Mouse (Mus musculus): ENCODE results near the gene Golga2.

The Golga2 gene

GRCm38 (mm10) chr2:32287334-32287840 lies at the start of gene Golga2:
Gene Golga2 (plus strand): TSS chr2:32287384.
- DNase-seq (ENCODE audit: low read depth, low spot score), result no peak

- no peak for DNase-seq (ENCODE audit: low read depth, low spot score)
These were observed 49.6 kb upstream of the Golga2 start for GRCm38 (mm10) chr2:32237571-32237970.

- no peak for DNase-seq (ENCODE audit: low read depth, low spot score)
These were observed 48.3 kb upstream of the Golga2 start for GRCm38 (mm10) chr2:32238708-32239435.

DNA sequence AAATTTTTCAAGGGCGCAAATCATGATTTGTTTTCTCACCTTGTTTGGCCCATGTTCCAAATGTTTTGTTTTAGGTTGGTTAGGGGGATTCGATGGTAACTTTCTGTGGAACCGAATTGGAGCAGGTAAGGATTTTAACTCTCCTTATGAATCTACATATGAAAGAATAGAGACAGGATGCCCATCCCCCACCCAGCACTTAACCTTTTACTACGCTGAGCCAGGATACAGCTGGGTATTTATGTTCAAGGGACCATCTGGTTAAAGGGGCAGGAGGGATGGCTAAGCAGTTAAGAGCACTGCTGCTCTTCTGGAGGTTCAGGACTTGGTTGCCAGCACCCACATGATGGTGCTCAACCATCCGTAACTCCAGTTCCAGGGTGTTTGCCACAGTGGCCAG lies 46.6 kb upstream of the Golga2 start:
- peak; percentile 64 for DNase-seq (ENCODE audit: low read depth, low spot score)

- no peak for DNase-seq (ENCODE audit: low read depth, low spot score)
These were observed 44.2 kb upstream of the Golga2 start for GRCm38 (mm10) chr2:32242986-32243385.

DNA sequence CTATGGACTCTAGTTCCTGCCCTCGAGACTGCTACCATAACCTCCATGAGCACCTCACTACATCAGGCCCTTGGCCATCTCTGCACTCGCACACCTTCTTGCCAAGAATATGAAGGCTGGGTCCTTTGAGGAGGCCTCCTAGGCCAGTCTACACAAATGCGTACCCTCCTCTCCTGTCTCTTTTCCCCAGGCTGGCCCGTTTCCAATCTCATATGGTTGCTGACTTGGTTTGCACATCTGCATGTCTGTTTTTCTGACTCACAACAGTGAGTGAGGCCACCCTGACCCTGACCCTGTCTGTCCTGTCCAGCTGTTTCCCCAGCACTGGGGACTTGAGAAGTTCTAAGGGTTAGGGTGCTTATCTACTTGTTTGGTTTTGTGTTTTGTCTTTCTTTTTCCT lies 40.4 kb upstream of the Golga2 start:
- no peak for DNase-seq (ENCODE audit: low read depth, low spot score)

DNA sequence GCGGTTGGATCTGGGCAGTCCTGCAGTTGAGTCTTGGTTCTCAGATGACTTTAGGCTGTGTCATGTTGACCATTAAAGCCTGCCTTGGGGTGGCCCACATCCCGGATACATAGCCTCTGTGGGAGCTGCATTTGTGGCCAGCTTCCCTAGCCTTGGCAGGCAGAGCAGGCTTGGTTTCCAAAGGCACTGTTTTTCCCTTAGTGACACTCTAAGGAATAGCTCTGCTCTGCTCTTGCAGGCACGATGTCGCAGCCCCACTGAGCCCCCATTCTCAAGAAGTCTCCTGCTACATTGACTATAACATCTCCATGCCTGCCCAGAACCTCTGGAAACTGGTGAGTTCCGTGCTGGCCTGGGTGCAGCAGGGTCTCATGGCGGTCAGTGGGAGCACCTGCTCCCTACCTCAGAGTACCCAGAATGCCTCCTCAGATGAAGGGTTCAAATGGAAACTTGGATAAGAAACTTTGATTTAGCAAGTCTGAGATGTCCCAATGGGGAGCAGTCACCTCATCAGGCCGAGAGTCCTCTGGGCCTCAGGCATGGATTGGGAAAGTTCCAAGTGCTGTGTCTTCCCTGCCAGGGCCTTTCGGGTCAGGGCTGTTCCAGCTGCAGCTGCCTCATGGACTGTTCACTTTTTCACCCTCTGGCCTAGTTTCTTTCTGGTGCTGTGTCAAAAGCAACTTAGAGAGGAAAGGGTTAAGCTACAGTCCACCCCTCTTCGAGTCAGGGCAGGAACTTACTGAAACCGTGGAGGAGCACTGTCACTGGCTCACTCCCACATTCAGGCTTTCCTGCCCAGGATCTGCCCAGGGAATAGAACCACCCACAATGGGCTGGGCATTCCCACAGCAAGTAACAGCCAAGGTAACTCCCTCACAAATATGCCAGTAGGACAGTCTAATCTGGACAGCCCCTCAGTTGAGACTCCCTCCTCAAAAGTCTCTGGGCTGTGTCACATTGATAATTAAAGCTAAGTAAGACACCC lies 38.5 kb upstream of the Golga2 start:
- DNase-seq (ENCODE audit: low read depth, low spot score), result no peak

DNA sequence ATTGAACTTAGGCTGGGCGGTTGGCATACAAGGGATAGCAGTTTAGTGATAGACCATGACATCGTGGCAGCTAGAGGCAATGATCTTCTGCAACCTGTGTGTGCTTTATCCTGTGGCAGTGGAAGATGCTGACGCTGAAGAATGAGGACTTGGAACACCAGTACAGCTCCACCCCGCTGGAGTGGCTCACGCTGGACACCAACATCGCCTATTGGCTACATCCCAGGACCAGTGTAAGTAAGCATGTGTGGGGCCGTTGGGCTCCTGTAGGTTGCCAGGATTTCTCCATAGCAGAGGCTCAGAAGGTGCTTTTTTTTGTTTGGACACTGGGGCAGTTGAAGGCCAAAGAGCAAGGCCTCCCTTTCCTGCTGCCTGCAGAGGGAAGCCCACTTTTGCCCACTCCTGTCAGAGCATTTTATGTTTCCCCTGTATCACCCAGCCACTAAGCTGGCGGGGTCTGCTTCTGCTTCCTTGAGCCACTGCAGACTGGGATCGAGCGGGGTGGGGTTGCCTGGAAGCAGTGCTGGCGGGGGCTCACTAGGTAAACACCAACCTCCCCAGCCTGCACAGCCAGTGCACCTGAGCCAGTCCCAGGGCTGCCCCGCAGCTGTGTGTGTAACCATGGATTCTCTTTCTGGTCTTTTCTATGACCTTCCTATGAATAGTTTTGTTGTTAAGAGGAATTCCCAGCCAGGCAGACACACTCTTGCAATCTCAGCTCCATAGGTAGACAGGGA lies 35.2 kb upstream of the Golga2 start:
- DNase-seq (ENCODE audit: low read depth, low spot score), result no peak

DNA sequence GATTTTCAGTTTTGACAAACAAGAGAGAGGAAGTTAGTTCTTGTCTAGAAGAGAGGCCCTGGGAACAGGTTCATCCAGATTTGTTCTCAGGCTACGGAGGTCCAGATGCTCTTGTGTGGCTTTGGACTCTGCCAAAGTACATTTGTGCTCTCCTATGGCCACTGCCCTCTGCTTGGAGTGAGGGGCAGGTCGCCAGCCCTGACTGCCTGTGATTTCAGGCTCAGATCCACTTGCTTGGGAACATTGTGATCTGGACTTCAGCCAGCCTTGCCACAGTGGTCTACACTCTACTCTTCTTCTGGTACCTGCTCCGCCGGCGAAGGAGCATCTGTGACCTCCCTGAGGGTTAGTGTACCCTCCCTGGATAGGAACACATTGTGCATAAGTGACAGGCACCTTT lies 34.5 kb upstream of the Golga2 start:
- no peak for DNase-seq (ENCODE audit: low read depth, low spot score)

GRCm38 (mm10) chr2:32253352-32253751 lies 33.8 kb upstream of the Golga2 start:
- DNase-seq (ENCODE audit: low read depth, low spot score), result no peak

GRCm38 (mm10) chr2:32254563-32254962 lies 32.6 kb upstream of the Golga2 start:
- DNase-seq (ENCODE audit: low read depth, low spot score), result no peak

- no peak for DNase-seq (ENCODE audit: low read depth, low spot score)
These were observed 30.9 kb upstream of the Golga2 start for GRCm38 (mm10) chr2:32256273-32256672.

DNA sequence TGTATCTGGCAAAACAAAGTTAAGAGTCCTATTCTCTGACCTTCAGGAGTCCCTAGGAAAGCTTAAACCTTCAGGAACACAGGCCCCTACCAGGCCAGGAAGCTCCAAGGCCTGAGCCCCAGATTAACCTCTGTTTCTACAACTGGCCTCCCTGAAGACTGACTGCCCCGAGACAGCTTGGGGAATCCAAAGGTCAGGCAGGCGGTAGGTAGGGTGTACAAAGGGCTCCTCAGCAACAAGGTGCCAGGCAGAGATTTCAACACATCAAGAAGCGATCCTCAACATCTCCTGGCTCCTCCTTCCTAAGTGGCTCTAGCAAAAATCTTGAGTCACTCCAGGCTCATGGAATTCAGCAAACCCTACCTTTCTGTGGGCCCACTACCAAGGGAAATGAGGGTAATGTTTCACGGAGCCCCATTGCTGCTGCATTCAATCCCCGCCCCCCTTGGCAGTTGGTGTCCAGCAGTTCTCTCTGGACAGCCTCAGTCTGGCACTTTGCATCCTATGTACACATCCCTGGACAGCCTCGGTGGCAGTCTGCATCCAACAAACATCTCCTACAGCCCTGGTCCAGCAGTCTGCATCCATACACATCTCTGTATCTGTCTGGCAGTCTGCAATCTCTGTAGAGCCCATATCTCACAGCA lies 28.2 kb upstream of the Golga2 start:
- DNase-seq (ENCODE audit: low read depth, low spot score), result no peak

- DNase-seq (ENCODE audit: low read depth, low spot score), result peak; percentile 97
These were observed 27.3 kb upstream of the Golga2 start, which contains the start of gene Uck1 for GRCm38 (mm10) chr2:32259657-32260417. Gene Uck1 (minus strand): TSS chr2:32260159.

DNA sequence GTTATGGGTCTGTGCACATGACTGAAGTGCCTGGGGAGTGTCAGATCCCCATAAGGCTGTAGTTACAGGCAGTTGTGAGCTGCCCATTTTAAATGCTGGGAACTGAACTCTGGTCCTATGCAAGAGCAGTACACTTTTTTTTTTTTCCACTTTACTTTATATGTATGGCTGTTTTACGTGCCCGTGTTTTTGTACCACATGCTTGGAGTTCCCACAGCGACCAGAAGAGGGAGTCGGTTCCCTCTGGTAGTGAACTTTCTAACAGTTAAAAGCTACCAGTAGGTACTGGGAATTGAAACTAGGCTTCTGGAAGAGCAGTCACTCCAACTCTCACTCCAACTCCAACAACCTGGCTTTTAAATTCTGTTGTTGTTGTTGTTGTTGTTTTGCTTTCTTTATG lies 26.5 kb upstream of the Golga2 start:
- peak; percentile 91 for DNase-seq (ENCODE audit: low read depth, low spot score)

- no peak for DNase-seq (ENCODE audit: low read depth, low spot score)
These were observed 11.4 kb upstream of the Golga2 start for GRCm38 (mm10) chr2:32275823-32276222.

GRCm38 (mm10) chr2:32282289-32282688 lies 4.9 kb upstream of the Golga2 start:
- DNase-seq (ENCODE audit: low read depth, low spot score), result no peak

GRCm38 (mm10) chr2:32282727-32283126 lies 4.5 kb upstream of the Golga2 start:
- peak; percentile 82 for DNase-seq (ENCODE audit: low read depth, low spot score)

GRCm38 (mm10) chr2:32283986-32284385 lies 3.2 kb upstream of the Golga2 start:
- DNase-seq (ENCODE audit: low read depth, low spot score), result no peak

GRCm38 (mm10) chr2:32287923-32288367 lies 761 bp downstream of the Golga2 start, which contains the start of gene Swi5:
Gene Swi5 (minus strand): TSS chr2:32288075.
- DNase-seq (ENCODE audit: low read depth, low spot score), result peak; percentile 99

Measured in R1 (cell line).